Mouse (Mus musculus) cerebellum, adult 11 months (tissue): Measurements from ENCODE around the gene Fam122a.

Experiments
- DNase-seq: peaks from one replicate; pipeline ENCODE4 v3.0.0; 2022

Fam122a gene

GRCm38 (mm10) chr19:24476929-24477882, at the start of gene Fam122a:
Gene Fam122a, minus strand, starts transcription at chr19:24477356.
- DNase-seq: peak; percentile 89

GRCm38 (mm10) chr19:24523476-24524313, 46.5 kb upstream of the Fam122a start:
- DNase-seq: peak; percentile 90

- DNase-seq: no peak
Measured at GRCm38 (mm10) chr19:24521997-24522396, 44.8 kb upstream of the Fam122a start.

- no peak for DNase-seq
Measured at GRCm38 (mm10) chr19:24521146-24521545, 44.0 kb upstream of the Fam122a start.

- DNase-seq: no peak
Measured at GRCm38 (mm10) chr19:24519732-24520409, 42.7 kb upstream of the Fam122a start.

- DNase-seq: no peak
Measured at GRCm38 (mm10) chr19:24518384-24518783, 41.2 kb upstream of the Fam122a start.

GRCm38 (mm10) chr19:24517057-24517456, 39.9 kb upstream of the Fam122a start:
- DNase-seq: no peak

- DNase-seq: no peak
Measured at GRCm38 (mm10) chr19:24515941-24516340, 38.8 kb upstream of the Fam122a start.

GRCm38 (mm10) chr19:24514661-24515642, 37.8 kb upstream of the Fam122a start:
- DNase-seq: no peak

- DNase-seq: no peak
Measured at GRCm38 (mm10) chr19:24513105-24513843, 36.1 kb upstream of the Fam122a start.

- DNase-seq: no peak
Measured at GRCm38 (mm10) chr19:24511939-24512338, 34.8 kb upstream of the Fam122a start.

- no peak for DNase-seq
Measured at GRCm38 (mm10) chr19:24509391-24509790, 32.2 kb upstream of the Fam122a start.

GRCm38 (mm10) chr19:24508087-24508767, 31.1 kb upstream of the Fam122a start:
- no peak for DNase-seq

- no peak for DNase-seq
Measured at GRCm38 (mm10) chr19:24502736-24503421, 25.7 kb upstream of the Fam122a start.

- no peak for DNase-seq
Measured at GRCm38 (mm10) chr19:24501525-24501924, 24.4 kb upstream of the Fam122a start.

- DNase-seq: no peak
Measured at GRCm38 (mm10) chr19:24500431-24500830, 23.3 kb upstream of the Fam122a start.

- DNase-seq: no peak
Measured at GRCm38 (mm10) chr19:24499291-24499690, 22.1 kb upstream of the Fam122a start.

GRCm38 (mm10) chr19:24493887-24494286, 16.7 kb upstream of the Fam122a start:
- DNase-seq: no peak

GRCm38 (mm10) chr19:24491824-24492223, 14.7 kb upstream of the Fam122a start:
- no peak for DNase-seq

GRCm38 (mm10) chr19:24490275-24490674, 13.1 kb upstream of the Fam122a start:
- DNase-seq: no peak
